Mouse (Mus musculus): ENCODE data around the gene Mrpl50.

DNA sequence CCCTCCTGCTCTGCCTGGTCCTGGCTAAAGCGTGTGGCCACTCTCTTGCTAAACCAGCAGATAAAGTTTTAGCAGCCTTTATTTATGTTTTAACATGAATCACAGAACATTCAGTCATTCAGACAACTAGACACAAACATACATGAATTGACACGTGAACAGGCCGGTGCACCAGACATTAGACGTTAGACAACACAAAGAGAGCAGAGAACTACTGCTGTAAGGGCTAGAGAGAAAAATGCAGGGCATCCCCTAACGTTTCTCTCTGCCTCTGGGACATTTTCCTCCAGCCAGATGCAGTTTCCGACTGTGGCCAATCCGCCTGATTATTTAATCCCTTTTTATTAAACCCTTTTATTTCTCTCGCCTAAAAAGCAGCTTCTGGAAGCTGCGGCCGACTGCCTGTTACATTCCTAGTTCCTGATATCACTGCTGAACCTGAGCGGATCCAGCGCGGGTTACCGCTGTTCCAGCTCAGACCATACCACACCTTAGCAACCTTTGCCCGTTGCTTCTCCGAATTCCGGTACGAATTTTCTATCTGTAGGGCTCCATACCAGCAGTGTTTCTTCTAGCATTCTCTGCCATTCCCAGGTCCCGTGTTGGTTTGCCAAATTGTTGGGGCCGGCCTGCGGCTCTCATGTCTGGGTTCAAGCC is 40.7 kb downstream of the Mrpl50 start:
- TF ChIP-seq POLR2A (IDR thresholded peaks at IDR 0.05; ENCODE audit: insufficient read depth, low read depth, low read length) (no peak), CTCF (IDR thresholded peaks at IDR 0.05) (no peak), EP300 (IDR thresholded peaks at IDR 0.05; ENCODE audit: insufficient read depth, low read depth, low read length) (no peak)
